Mouse (Mus musculus) megakaryocyte, adult 5-6 weeks (primary cell): ENCODE measurements at regions not wholly inside any gene's neighbourhood (a gene's known extent, or its start where the extent isn't known, plus 50 kb on each side); places are given as distances from the start of the nearest gene placed in this dataset.

Experiments used
- ATAC-seq: 2 replicates; pipeline ENCODE4 v1.8.0; 2016; ENCODE audit warnings: mild to moderate bottlenecking, inconsistent platforms; ENCODE audit not compliant: poor library complexity, severe bottlenecking

GRCm38 (mm10) chr12:117425363-117426031 lies 90.8 kb upstream of the Rapgef5 start:
- ATAC-seq = no peak

GRCm38 (mm10) chr12:117427431-117427830 lies 88.8 kb upstream of the Rapgef5 start:
- peak; percentile 88 for ATAC-seq

DNA sequence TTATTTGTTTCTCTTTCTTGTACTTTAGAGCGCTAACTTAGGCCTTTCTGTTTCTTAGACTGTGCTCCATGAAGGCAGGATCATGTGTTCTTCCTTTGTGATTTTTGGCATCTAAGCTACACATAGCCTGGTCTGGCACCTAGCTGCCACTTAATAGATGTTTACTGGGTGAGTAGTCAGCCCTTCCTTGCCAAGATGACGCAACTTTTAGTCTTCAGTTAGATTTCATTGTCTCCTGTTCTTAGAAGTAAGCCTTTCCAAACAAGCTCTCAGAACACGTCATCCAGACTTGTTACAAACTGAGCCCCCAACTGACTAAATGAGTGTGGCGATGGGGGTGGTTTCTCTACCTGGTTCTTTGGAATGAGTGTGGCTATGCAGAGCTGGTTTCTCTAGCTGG lies 85.4 kb upstream of the Rapgef5 start:
- no peak for ATAC-seq

- ATAC-seq = no peak
Measured at GRCm38 (mm10) chr12:117432788-117433187, 83.5 kb upstream of the Rapgef5 start.

DNA sequence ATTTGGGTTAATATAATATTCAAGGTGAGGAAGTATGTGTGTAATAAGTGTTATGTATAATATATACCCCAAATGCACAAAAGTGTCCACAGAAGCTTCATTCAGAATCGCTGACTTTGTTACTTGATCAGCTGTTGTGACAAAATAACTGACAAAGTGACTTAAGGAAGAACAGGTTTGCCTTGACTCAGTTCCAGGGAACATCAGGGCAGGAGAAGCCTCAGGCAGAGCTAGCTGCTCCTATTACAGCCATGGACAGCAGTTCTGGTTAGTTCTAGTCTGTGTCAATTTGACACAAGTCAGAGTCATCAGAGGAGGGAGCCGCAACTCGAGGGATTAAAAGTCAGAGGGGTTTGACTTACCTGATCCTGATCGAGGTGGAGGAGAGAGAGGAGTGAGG lies 79.3 kb upstream of the Rapgef5 start:
- no peak for ATAC-seq

DNA sequence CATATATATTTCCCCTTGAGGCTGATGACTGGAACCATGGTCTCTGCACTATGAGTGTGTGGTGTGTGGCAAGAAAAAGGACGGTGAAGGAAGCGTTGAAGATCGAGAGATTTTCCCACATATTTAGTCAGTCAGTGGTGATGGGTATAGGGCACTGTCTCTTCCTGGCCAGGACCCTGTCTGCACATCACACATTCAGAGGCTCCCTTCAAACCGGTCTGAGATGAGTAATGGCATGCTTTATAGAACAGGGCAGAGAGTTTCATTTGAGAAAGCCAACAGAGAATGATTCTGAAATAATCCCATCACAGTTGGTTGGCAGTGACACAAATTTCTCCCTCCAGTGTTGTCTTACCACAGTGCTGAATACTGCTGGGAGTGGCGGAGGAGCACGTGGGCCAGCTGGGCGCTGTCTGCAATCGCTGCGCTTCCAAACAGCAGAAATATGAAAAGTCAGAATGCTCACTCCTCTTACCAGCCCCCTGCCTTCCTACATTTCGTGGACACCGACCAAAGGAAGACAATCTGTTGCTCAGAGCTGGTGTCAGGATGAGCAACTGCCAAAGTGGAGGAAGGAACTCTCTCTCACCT lies 77.2 kb upstream of the Rapgef5 start:
- no peak for ATAC-seq

- ATAC-seq = peak; percentile 53
Measured at GRCm38 (mm10) chr12:117444247-117444989, 71.9 kb upstream of the Rapgef5 start.

DNA sequence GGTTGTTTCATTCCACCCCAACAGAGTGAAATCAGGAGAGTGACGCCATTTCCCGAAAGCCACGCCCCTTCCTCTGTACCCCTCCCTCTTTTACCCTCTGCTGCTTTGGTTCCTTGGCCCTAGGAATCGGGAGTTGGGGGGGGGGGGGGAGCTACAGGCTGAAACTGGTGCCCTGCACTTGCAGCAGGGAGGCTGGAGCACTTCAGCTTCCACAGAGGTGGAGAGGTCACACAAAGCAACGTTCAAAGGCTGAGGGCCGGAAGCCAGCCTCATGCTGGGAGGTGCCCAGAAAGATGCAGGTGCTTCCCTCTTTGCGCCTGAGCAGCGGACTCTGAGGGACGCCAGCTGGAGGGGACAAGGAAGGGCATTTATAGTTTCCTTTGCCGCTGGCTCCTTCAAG lies 69.1 kb upstream of the Rapgef5 start:
- peak; percentile 77 for ATAC-seq

DNA sequence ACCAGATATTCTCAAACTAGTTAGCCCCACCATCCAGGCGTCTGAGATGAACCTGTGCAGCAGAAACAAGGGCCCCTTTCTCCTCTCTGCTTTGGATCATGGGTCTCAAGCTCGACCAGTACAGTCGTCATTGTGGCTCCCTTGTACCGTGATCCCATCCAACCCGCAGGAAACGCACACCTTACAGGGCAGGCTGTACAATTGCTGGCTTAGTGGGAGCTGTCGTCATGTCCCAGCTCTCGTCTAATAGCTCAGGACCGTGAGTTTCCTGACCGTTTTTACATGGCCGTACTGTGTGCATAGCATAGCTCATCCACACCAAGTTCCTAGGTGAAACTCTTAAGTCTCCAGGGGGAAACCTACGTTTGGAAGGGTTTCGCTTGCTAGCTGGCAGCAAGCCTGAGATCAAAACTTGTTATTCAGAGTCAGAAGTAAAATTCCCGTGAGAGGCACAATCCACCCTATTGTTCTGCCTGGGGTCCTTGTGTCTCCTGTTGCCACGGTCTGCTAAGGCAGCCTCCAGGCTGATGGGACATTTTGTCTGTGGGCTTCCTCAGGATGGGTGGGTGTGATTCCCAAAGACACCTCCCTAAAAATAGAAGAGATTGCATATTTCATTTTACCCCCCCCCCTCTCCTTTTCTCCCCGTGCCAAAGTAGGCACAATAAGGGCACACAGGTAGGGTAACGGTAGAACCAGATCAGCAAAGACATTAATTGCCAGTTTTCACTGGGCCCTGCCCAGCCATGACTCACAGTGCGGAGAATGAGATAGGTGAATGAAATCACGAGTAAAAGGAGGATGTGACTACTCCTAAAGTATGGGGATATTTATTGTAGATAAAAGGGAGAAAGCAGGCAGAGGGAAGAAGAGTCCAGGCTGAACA lies 68.2 kb upstream of the Rapgef5 start:
- ATAC-seq = no peak

GRCm38 (mm10) chr12:117449080-117449479 lies 67.2 kb upstream of the Rapgef5 start:
- no peak for ATAC-seq

DNA sequence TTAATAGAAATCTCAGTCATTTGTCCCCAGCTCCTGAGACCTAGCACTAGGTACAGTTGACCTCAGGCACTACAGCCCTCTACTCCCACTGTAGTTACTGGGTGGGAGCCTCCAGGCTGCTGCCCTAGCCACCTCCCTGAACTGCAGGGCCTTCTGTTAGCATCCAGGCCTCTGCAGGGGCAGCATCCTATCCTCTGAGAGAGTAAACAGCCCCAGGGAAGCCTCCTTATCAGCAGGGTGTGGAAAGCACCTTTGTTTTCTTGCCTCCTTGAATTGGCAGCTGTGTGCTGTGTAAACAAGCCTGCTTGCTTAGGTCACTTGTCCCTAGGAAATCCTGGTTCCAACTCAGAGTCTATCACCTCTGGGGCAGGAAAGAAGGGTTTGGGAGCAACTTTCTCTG lies 66.2 kb upstream of the Rapgef5 start:
- ATAC-seq = no peak

GRCm38 (mm10) chr12:117450871-117451270 lies 65.4 kb upstream of the Rapgef5 start:
- no peak for ATAC-seq

- ATAC-seq = no peak
Measured at GRCm38 (mm10) chr12:117451441-117451840, 64.8 kb upstream of the Rapgef5 start.

GRCm38 (mm10) chr12:117455800-117456199 lies 60.5 kb upstream of the Rapgef5 start:
- no peak for ATAC-seq

- ATAC-seq = no peak
Measured at GRCm38 (mm10) chr12:117458132-117459070, 57.9 kb upstream of the Rapgef5 start.

DNA sequence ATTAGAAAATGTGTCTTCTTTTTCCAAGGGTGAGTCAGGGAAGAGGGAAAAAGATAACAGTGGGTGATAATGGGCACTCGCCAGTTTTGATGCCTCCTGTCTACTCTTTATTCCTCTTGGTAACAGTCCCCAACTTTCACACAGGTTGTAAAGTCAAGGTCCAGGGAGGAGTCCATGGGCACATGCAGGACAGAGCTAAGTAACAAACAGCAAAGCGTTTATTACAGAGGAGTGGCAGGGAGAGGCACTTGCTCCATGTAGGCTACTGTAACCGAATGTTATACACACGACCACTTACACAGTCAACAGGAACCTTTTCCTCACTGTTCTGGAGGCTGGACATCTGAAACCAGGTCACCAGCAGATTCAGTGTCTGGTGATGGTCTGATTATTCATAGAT lies 56.7 kb upstream of the Rapgef5 start:
- ATAC-seq = no peak

DNA sequence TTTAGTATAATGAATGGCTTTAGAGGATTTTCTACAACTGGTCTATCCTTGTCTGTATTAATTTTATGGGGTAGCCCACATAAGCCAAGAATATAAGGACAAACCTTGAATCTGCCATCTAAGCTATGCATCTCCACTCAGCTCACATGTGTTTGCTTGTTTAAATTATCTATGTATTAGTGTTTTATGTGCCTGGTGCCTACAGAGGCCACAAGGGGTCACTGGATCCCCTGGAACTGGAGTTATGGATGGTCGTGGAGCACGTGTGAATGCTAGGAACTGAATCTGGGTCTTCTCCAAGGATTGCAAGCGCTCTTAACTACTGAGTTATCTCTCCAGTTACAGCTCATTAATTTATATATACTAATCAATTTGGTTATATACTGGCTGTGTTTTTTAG lies 51.1 kb upstream of the Rapgef5 start:
- ATAC-seq = 0 out of 2 replicates have a peak, but pooled peaks have one; percentile 43

GRCm38 (mm10) chr12:117465998-117466397 lies 50.3 kb upstream of the Rapgef5 start:
- no peak for ATAC-seq
